Mouse (Mus musculus) retina, postnatal 7 days (tissue): ENCODE results near the gene Spag4.
"Not testable (repeated sequence)": the region's sequence is repeated elsewhere in the genome, so short reads cannot be mapped to it uniquely, and the experiment has no call there.

Source experiments
- DNase-seq: peaks from one replicate; pipeline ENCODE4 v3.0.0-alpha.2; 2012; ENCODE audit warnings: low read depth, low spot score

Spag4 gene

GRCm38 (mm10) chr2:156110627-156111357 lies 45.8 kb downstream of the Spag4 start:
- DNase-seq = no peak

- peak; percentile 80 for DNase-seq
Measured at GRCm38 (mm10) chr2:156111358-156112079, 46.5 kb downstream of the Spag4 start, which contains the start of the genes Cpne1 and Rbm12. Gene Cpne1, minus strand, starts transcription at chr2:156111965. Gene Rbm12, minus strand, starts transcription at chr2:156111978.

GRCm38 (mm10) chr2:156112080-156112423 lies 47.1 kb downstream of the Spag4 start:
- DNase-seq = not testable (repeated sequence)

- DNase-seq = no peak
Measured at GRCm38 (mm10) chr2:156119566-156119965, 54.6 kb downstream of the Spag4 start.
